Mouse (Mus musculus) left cerebral cortex, postnatal 4 days (tissue): ENCODE results near the gene Icam5. TPM values are rescaled to one million over a fixed set of nuclear protein-coding genes. Genes with fewer than 3 reads are reported as not detected.

Source experiments
- microRNA-seq: library from miRNA; unstranded; fragments of <30 nt; microRNA quantifications from one replicate; pipeline ENCODE4 v1.2.0, GENCODE M21; 2022
- total RNA-seq, 2 experiments: library from RNA; stranded (reverse); gene quantifications; 2 replicates each; pipeline ENCODE4 v1.2.3; 2021

Icam5 gene
- total RNA-seq, 2 experiments from 2014 or later = 28.1 to 41.3 TPM

Small RNAs within 50 kb of the gene (microRNA-seq; reads per million reads assigned to microRNA genes)
- gene Mir1900 (not detected), gene Mir7082 (not detected)

Other genes starting within 250 kb of the Icam5 start
- gene Col5a3, start 217.0 kb upstream of the Icam5 start, total RNA-seq = 1 to 10 TPM in 1 of 2 experiments, under 1 TPM in 1; 0.90 to 1.2 TPM
- gene Rdh8, start 213.6 kb upstream of the Icam5 start, total RNA-seq = not detected
- gene A230050P20Rik, start 163.4 kb upstream of the Icam5 start, total RNA-seq = 10 to 100 TPM; 33.3 to 42.2 TPM
- 10 to 100 TPM in 1 of 2 experiments, 1 to 10 TPM in 1; 9.9 to 10.9 TPM for gene Angptl6, start 152.3 kb upstream of the Icam5 start, total RNA-seq
- 10 to 100 TPM; 37.9 to 43.0 TPM for gene Ppan, start 143.9 kb upstream of the Icam5 start, total RNA-seq
- 100 to 1,000 TPM; 144 to 147 TPM for gene Eif3g, start 133.4 kb upstream of the Icam5 start, total RNA-seq
- gene Dnmt1, start 72.2 kb upstream of the Icam5 start, total RNA-seq = 10 to 100 TPM; 86.1 to 88.5 TPM
- 1 to 10 TPM; 4.5 to 5.5 TPM for gene S1pr2, start 55.3 kb upstream of the Icam5 start, total RNA-seq
- 10 to 100 TPM; 45.2 to 49.3 TPM for gene Mrpl4, start 29.3 kb upstream of the Icam5 start, total RNA-seq
- gene Icam1, start 16.1 kb upstream of the Icam5 start, total RNA-seq = 1 to 10 TPM; 2.5 to 2.8 TPM
- not detected for gene Icam4, start 2.7 kb upstream of the Icam5 start, total RNA-seq
- gene Zglp1, start 35.0 kb downstream of the Icam5 start, total RNA-seq = not detected
- 1 to 10 TPM; 1.9 TPM for gene Gm49373, start 41.0 kb downstream of the Icam5 start, total RNA-seq
- 10 to 100 TPM; 36.6 to 38.2 TPM for gene Fdx1l, start 41.5 kb downstream of the Icam5 start, total RNA-seq
- gene Gm38431, start 59.9 kb downstream of the Icam5 start, total RNA-seq = 1 to 10 TPM; 3.3 to 4.1 TPM
- gene Raver1, start 59.9 kb downstream of the Icam5 start, total RNA-seq = 10 to 100 TPM; 36.8 to 37.9 TPM
- 10 to 100 TPM; 16.1 to 16.7 TPM for gene Tyk2, start 99.2 kb downstream of the Icam5 start, total RNA-seq
- gene Cdc37, start 117.9 kb downstream of the Icam5 start, total RNA-seq = 100 to 1,000 TPM; 125 TPM
- 10 to 100 TPM; 44.4 to 47.3 TPM for gene Pde4a, start 133.6 kb downstream of the Icam5 start, total RNA-seq
- 10 to 100 TPM; 49.0 to 50.8 TPM for gene Keap1, start 207.3 kb downstream of the Icam5 start, total RNA-seq
- gene S1pr5, start 216.4 kb downstream of the Icam5 start, total RNA-seq = 1 to 10 TPM; 2.5 to 2.8 TPM
- 10 to 100 TPM; 26.3 to 31.0 TPM for gene Atg4d, start 233.2 kb downstream of the Icam5 start, total RNA-seq